Mouse (Mus musculus) MEL (cell line): ENCODE results near the gene Pigl. TPM values are rescaled to one million over a fixed set of nuclear protein-coding genes. Genes with fewer than 3 reads are reported as not detected.

Experiments
- DNase-seq: peaks from one replicate; pipeline ENCODE4 v3.0.0; 2011; ENCODE audit warnings: low read depth, low spot score
- H3K27ac ChIP-seq: 2 replicates; pipeline ENCODE4 v1.5.1; 2012; ENCODE audit warnings: low read depth, mild to moderate bottlenecking, control low read depth, low read length, moderate library complexity; ENCODE audit not compliant: control insufficient read depth
- H3K27me3 ChIP-seq, 2 experiments: fragments of 150-350 bp in 1 of 2; sonication (generic) in 1 of 2; 2 replicates each; pipeline ENCODE4 v1.6.1; 2012; ENCODE audit warnings: low read length in 2 of 2, mild to moderate bottlenecking in 2 of 2, improper control_type of control experiment in 1 of 2, moderate library complexity in 1 of 2; ENCODE audit not compliant: insufficient read depth in 2 of 2, control insufficient read depth in 1 of 2
- H3K36me3 ChIP-seq, 2 experiments: 2 replicates each; pipeline ENCODE4 v1.6.1; 2012 to 2014; ENCODE audit warnings: low read length in 2 of 2, improper control_type of control experiment in 1 of 2, inconsistent platforms in 1 of 2, mild to moderate bottlenecking in 1 of 2; ENCODE audit not compliant: insufficient read depth in 2 of 2, control insufficient read depth in 1 of 2
- H3K4me1 ChIP-seq, 2 experiments: fragments of 150-350 bp in 1 of 2; sonication (generic) in 1 of 2; 2 replicates each; pipeline ENCODE4 v1.6.1; 2012; ENCODE audit warnings: low read length in 2 of 2, improper control_type of control experiment in 1 of 2, mild to moderate bottlenecking in 1 of 2; ENCODE audit not compliant: insufficient read depth in 2 of 2, control insufficient read depth in 1 of 2
- H3K4me3 ChIP-seq, 2 experiments: fragments of 150-350 bp in 1 of 2; sonication (generic) in 1 of 2; 2 replicates each; pipeline ENCODE4 v1.5.1; 2012; ENCODE audit warnings: low read depth in 2 of 2, low read length in 2 of 2, mild to moderate bottlenecking in 2 of 2, moderate library complexity in 2 of 2, control low read depth in 1 of 2, improper control_type of control experiment in 1 of 2; ENCODE audit not compliant: control insufficient read depth in 1 of 2, insufficient read depth in 1 of 2
- H3K79me2 ChIP-seq: 2 replicates; pipeline ENCODE4 v1.6.1; 2012; ENCODE audit warnings: mild to moderate bottlenecking, low read length, moderate library complexity; ENCODE audit not compliant: control insufficient read depth, poor library complexity, insufficient read depth
- H3K9ac ChIP-seq: 2 replicates; pipeline ENCODE4 v1.6.1; 2012; ENCODE audit warnings: low read depth, mild to moderate bottlenecking, control low read depth, low read length, moderate library complexity; ENCODE audit not compliant: control insufficient read depth, poor library complexity, severe bottlenecking
- H3K9me3 ChIP-seq: fragments of 150-350 bp; sonication (generic); replicated peaks from 2 replicates; pipeline ENCODE4 v1.6.1; 2012; ENCODE audit warnings: mild to moderate bottlenecking, low read length, improper control_type of control experiment, moderate library complexity; ENCODE audit not compliant: insufficient read depth
- BHLHE40 ChIP-seq: IDR thresholded peaks from 2 replicates; pipeline ENCODE4 v1.6.1; 2012; ENCODE audit warnings: low read depth, mild to moderate bottlenecking, inconsistent platforms, low read length, improper control_type of control experiment, borderline replicate concordance
- CHD2 ChIP-seq: IDR thresholded peaks from 2 replicates; pipeline ENCODE4 v1.6.1; 2011; ENCODE audit warnings: low read length, improper control_type of control experiment
- CTCF ChIP-seq, 3 experiments: IDR thresholded peaks in 2 of 3; conservative IDR thresholded peaks in 1 of 3; 2 replicates each; pipeline ENCODE4 v1.5.1; 2011 to 2012; ENCODE audit warnings: low read length in 3 of 3, low read depth in 2 of 3, mild to moderate bottlenecking in 2 of 3, improper control_type of control experiment in 1 of 3, inconsistent platforms in 1 of 3, mixed read lengths in 1 of 3, moderate library complexity in 1 of 3; ENCODE audit not compliant: control insufficient read depth in 1 of 3, insufficient read depth in 1 of 3, poor library complexity in 1 of 3, severe bottlenecking in 1 of 3
- E2F4 ChIP-seq: IDR thresholded peaks from 2 replicates; pipeline ENCODE4 v1.6.1; 2011; ENCODE audit warnings: low read depth, low read length, improper control_type of control experiment, borderline replicate concordance
- MAFK ChIP-seq: IDR thresholded peaks from 2 replicates; pipeline ENCODE4 v1.6.1; 2011; ENCODE audit warnings: low read depth, mild to moderate bottlenecking, low read length, improper control_type of control experiment, borderline replicate concordance
- MEF2A ChIP-seq: IDR thresholded peaks from 2 replicates; pipeline ENCODE4 v1.6.1; 2014; ENCODE audit warnings: low read depth, mild to moderate bottlenecking, inconsistent platforms, low read length, improper control_type of control experiment; ENCODE audit not compliant: poor library complexity, insufficient replicate concordance, severe bottlenecking; ENCODE audit errors: extremely low read depth
- MYB ChIP-seq: IDR thresholded peaks from 2 replicates; pipeline ENCODE4 v1.6.1; 2011; ENCODE audit warnings: mild to moderate bottlenecking, low read depth, low read length, improper control_type of control experiment
- MYC ChIP-seq: IDR thresholded peaks from 2 replicates; pipeline ENCODE4 v1.6.1; 2011; ENCODE audit warnings: low read depth, mild to moderate bottlenecking, low read length, improper control_type of control experiment, moderate library complexity
- NELFE ChIP-seq: IDR thresholded peaks from 2 replicates; pipeline ENCODE4 v1.6.1; 2011; ENCODE audit warnings: low read depth, low read length, improper control_type of control experiment
- POLR2A ChIP-seq, 2 experiments: IDR thresholded peaks; 2 replicates each; pipeline ENCODE4 v1.6.1; 2011 to 2012; ENCODE audit warnings: low read length in 2 of 2, mild to moderate bottlenecking in 2 of 2, control low read depth in 1 of 2, improper control_type of control experiment in 1 of 2, low read depth in 1 of 2, moderate library complexity in 1 of 2; ENCODE audit not compliant: control insufficient read depth in 1 of 2, insufficient read depth in 1 of 2, poor library complexity in 1 of 2
- POLR2AphosphoS2 ChIP-seq: IDR thresholded peaks from 2 replicates; pipeline ENCODE4 v1.6.1; 2011; ENCODE audit warnings: low read length, improper control_type of control experiment
- SIN3A ChIP-seq: IDR thresholded peaks from 2 replicates; pipeline ENCODE4 v1.6.1; 2012; ENCODE audit warnings: low read length, improper control_type of control experiment, inconsistent platforms
- SMC3 ChIP-seq: IDR thresholded peaks from 2 replicates; pipeline ENCODE4 v1.6.1; 2011; ENCODE audit warnings: low read depth, low read length, improper control_type of control experiment
- TAL1 ChIP-seq: IDR thresholded peaks from 2 replicates; pipeline ENCODE4 v1.6.1; 2012; ENCODE audit warnings: mild to moderate bottlenecking, inconsistent platforms, low read length, moderate library complexity, mixed read lengths
- TBP ChIP-seq: IDR thresholded peaks from 2 replicates; pipeline ENCODE4 v1.8.0; 2011; ENCODE audit warnings: low read depth, low read length, improper control_type of control experiment
- TCF12 ChIP-seq: IDR thresholded peaks from 2 replicates; pipeline ENCODE4 v1.6.1; 2014; ENCODE audit warnings: low read depth, mild to moderate bottlenecking, inconsistent platforms, low read length, improper control_type of control experiment, moderate library complexity
- ZC3H11A ChIP-seq: IDR thresholded peaks from 2 replicates; pipeline ENCODE4 v1.6.1; 2012; ENCODE audit warnings: low read depth, mild to moderate bottlenecking, inconsistent platforms, low read length, improper control_type of control experiment
- ZNF384 ChIP-seq: IDR thresholded peaks from 2 replicates; pipeline ENCODE4 v1.6.1; 2012; ENCODE audit warnings: low read depth, mild to moderate bottlenecking, inconsistent platforms, low read length, improper control_type of control experiment
- polyA plus RNA-seq, 2 experiments: library from polyadenylated mRNA; stranded (reverse) in 1 of 2; unstranded in 1 of 2; fragments of >175 nt in 1 of 2; fragments of >200 nt in 1 of 2; gene quantifications; 2 replicates each; pipeline versions ENCODE4 v1.2.1 to v1.2.4; 2012; ENCODE audit warnings: low replicate concordance in 2 of 2, low read depth in 1 of 2; ENCODE audit not compliant: insufficient read length in 2 of 2, insufficient read depth in 1 of 2, missing spikeins in 1 of 2
- total RNA-seq: library from RNA; depleted of rRNA; stranded (reverse); fragments of 300-350 nt; gene quantifications from 2 replicates; pipeline ENCODE4 v1.2.3, GENCODE M21; 2012

Pigl gene
- total and polyA plus RNA-seq, 3 experiments: 2.0 to 4.1 TPM; not detected in 1

GRCm38 (mm10) chr11:62415026-62415425, 43.2 kb upstream of the Pigl start:
- no peak for DNase-seq
- Histone ChIP-seq H3K27ac (no peak overlapping the region), H3K9me3 (no peaks in the 10 kb centered on the region), H3K27me3 (no peaks in the 10 kb centered on the region), H3K36me3 (peaks cover 0 to 46% of the 10 kb centered on the region in 2 experiments; a peak in 3 of 4 replicates), H3K4me3 (no peak overlapping the region), H3K9ac (no peak overlapping the region), H3K79me2 (no peaks in the 10 kb centered on the region), H3K4me1 (no peaks in the 10 kb centered on the region)
- no peak for TF ChIP-seq MYB
- TF ChIP-seq CTCF (IDR thresholded peaks at IDR 0.05 in 2 of 3, conservative IDR thresholded peaks at IDR 0.05 in 1 of 3; ENCODE audit: control insufficient read depth in 1 of 3, insufficient read depth in 1 of 3, low read depth in 2 of 3, low read length in 3 of 3, poor library complexity in 1 of 3, severe bottlenecking in 1 of 3): no peak
- no peak for TF ChIP-seq ZNF384
- no peak for TF ChIP-seq NELFE
- TF ChIP-seq ZC3H11A: no peak
- no peak for TF ChIP-seq POLR2AphosphoS2
- no peak for TF ChIP-seq E2F4
- TF ChIP-seq SMC3: no peak
- TF ChIP-seq CHD2: no peak
- TF ChIP-seq TBP: no peak
- no peak for TF ChIP-seq MEF2A

DNA sequence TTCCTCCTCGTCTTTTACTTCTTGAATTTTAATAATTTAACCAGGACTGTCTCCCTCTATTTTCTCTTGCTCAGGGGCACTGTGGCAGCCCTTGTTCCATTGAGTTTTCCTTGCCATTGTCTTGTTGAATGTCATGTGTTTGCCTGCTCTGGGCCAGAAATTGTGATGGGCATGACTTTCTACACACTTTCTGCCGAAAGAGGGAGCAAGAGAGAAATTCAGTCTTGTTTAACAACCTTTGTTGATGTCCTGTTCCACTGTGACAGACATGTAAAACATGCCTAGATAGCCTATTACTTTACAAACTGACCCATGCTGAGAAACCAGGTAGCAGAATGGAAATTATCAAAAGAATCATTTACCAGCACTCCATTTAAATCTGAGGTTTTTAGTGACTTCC, 33.7 kb upstream of the Pigl start:
- Histone ChIP-seq H3K9me3 (no peaks in the 10 kb centered on the region), H3K79me2 (no peaks in the 10 kb centered on the region), H3K4me1 (no peaks in the 10 kb centered on the region), H3K4me3 (no peak overlapping the region), H3K36me3 (peaks cover 0 to 35% of the 10 kb centered on the region in 2 experiments; a peak in 3 of 4 replicates), H3K9ac (no peak overlapping the region), H3K27ac (no peak overlapping the region), H3K27me3 (no peaks in the 10 kb centered on the region)
- TF ChIP-seq TCF12 (no peak), POLR2A (IDR thresholded peaks at IDR 0.05; ENCODE audit: control insufficient read depth in 1 of 2, insufficient read depth in 1 of 2, low read depth in 1 of 2, low read length in 2 of 2, poor library complexity in 1 of 2) (no peak), SIN3A (no peak), TAL1 (no peak), MAFK (no peak), BHLHE40 (no peak), POLR2AphosphoS2 (no peak)
- no peak for DNase-seq

DNA sequence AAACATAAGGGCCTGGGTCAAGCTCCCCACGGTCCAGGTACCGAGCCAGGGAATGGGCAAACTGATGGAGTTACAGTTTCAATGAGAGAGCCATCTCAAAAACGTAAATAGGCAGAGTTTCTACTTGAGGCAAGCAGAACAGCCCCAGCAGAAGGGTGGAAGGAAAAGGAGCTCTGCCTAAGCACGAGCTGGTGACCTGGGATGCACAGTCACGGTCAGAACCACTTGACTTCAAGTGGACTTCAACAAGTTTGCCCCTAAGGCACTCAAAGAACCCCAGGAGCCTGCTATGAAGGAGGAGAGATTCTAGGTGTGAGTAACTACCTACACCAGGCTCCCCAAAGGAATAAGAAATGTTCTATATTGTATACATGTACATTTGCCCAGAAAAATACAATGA, 32.0 kb upstream of the Pigl start:
- peaks cover 0 to 33% of the 10 kb centered on the region in 2 experiments; a peak in 3 of 4 replicates for H3K36me3 ChIP-seq

More for the DNA sequence above, 32.0 kb upstream of the Pigl start:
- no peak for DNase-seq
- no peaks in the 10 kb centered on the region for H3K4me1 ChIP-seq
- H3K27ac ChIP-seq: no peak overlapping the region
- TF ChIP-seq CTCF (IDR thresholded peaks at IDR 0.05 in 2 of 3, conservative IDR thresholded peaks at IDR 0.05 in 1 of 3; ENCODE audit: control insufficient read depth in 1 of 3, insufficient read depth in 1 of 3, low read depth in 2 of 3, low read length in 3 of 3, poor library complexity in 1 of 3, severe bottlenecking in 1 of 3) (no peak), MYC (no peak)
- no peaks in the 10 kb centered on the region for H3K79me2 ChIP-seq
- no peaks in the 10 kb centered on the region for H3K27me3 ChIP-seq
- H3K9ac ChIP-seq: no peak overlapping the region
- H3K9me3 ChIP-seq: no peaks in the 10 kb centered on the region
- H3K4me3 ChIP-seq: no peak overlapping the region
